Mouse (Mus musculus) CH12.LX (cell line): ENCODE measurements at regions not wholly inside any gene's neighbourhood (a gene's known extent, or its start where the extent isn't known, plus 50 kb on each side); places are given as distances from the start of the nearest gene placed in this dataset.
A peak's percentile ranks its signal among the peaks of the same experiment; 100 is the strongest.

ENCODE experiments used
- DNase-seq: peaks from one replicate; pipeline ENCODE4 v3.0.0-alpha.2; 2013; ENCODE audit errors: extremely low read depth
- H3K27ac ChIP-seq: 2 replicates; pipeline ENCODE4 v1.5.1; 2012; ENCODE audit warnings: low read depth, mild to moderate bottlenecking, control low read depth, moderate library complexity; ENCODE audit not compliant: insufficient read depth
- H3K27me3 ChIP-seq: replicated peaks from 2 replicates; pipeline ENCODE3; 2012; ENCODE audit warnings: inconsistent platforms
- H3K36me3 ChIP-seq, 2 experiments: replicated peaks in 1 of 2; 2 replicates each; pipeline versions ENCODE3 to v1.6.1; 2012; ENCODE audit warnings: inconsistent platforms in 1 of 2, low read length in 1 of 2, mild to moderate bottlenecking in 1 of 2, mixed read lengths in 1 of 2, moderate library complexity in 1 of 2; ENCODE audit not compliant: control insufficient read depth in 1 of 2, insufficient read depth in 1 of 2
- H3K4me1 ChIP-seq, 2 experiments: 2 replicates each; pipeline ENCODE4 v1.6.1; 2012; ENCODE audit warnings: inconsistent platforms in 1 of 2, moderate library complexity in 1 of 2; ENCODE audit not compliant: insufficient read depth in 2 of 2, control insufficient read depth in 1 of 2
- H3K4me2 ChIP-seq: 2 replicates; pipeline ENCODE4 v1.6.1; 2012; ENCODE audit warnings: low read depth, mild to moderate bottlenecking, control low read depth; ENCODE audit not compliant: poor library complexity, insufficient read depth, severe bottlenecking
- H3K4me3 ChIP-seq, 3 experiments: fragments of 150-350 bp in 1 of 3; sonication (generic) in 1 of 3; replicated peaks in 1 of 3; 2 replicates each; pipeline versions ENCODE3 to v1.5.1; 2011 to 2012; ENCODE audit warnings: low read depth in 2 of 3, low read length in 2 of 3, mild to moderate bottlenecking in 2 of 3, moderate library complexity in 2 of 3, control low read depth in 1 of 3, improper control_type of control experiment in 1 of 3, inconsistent platforms in 1 of 3, mixed read lengths in 1 of 3; ENCODE audit not compliant: poor library complexity in 1 of 3
- H3K79me2 ChIP-seq: replicated peaks from 2 replicates; pipeline ENCODE4 v1.6.1; 2012; ENCODE audit warnings: mild to moderate bottlenecking, moderate library complexity; ENCODE audit not compliant: control insufficient read depth, poor library complexity, insufficient read depth, severe bottlenecking; ENCODE audit errors: extremely low read depth
- H3K9ac ChIP-seq: 2 replicates; pipeline ENCODE4 v1.6.1; 2012; ENCODE audit warnings: low read depth, mild to moderate bottlenecking, control low read depth, moderate library complexity; ENCODE audit not compliant: insufficient read depth
- H3K9me3 ChIP-seq: replicated peaks from 2 replicates; pipeline ENCODE3; 2012; ENCODE audit warnings: low read length, inconsistent platforms, mixed read lengths
- CHD1 ChIP-seq: IDR thresholded peaks from 2 replicates; pipeline ENCODE4 v1.6.1; 2012; ENCODE audit warnings: low read depth, low read length, improper control_type of control experiment, inconsistent platforms
- CHD2 ChIP-seq: IDR thresholded peaks from 2 replicates; pipeline ENCODE4 v1.6.1; 2011; ENCODE audit warnings: low read length, improper control_type of control experiment
- EP300 ChIP-seq: IDR thresholded peaks from 2 replicates; pipeline ENCODE4 v1.6.1; 2011; ENCODE audit warnings: low read length, improper control_type of control experiment
- NELFE ChIP-seq: IDR thresholded peaks from 2 replicates; pipeline ENCODE4 v1.6.1; 2011; ENCODE audit warnings: low read depth, low read length, improper control_type of control experiment
- RAD21 ChIP-seq: IDR thresholded peaks from 2 replicates; pipeline ENCODE4 v1.6.1; 2011; ENCODE audit warnings: low read depth, mild to moderate bottlenecking, low read length, improper control_type of control experiment, moderate library complexity
- SIN3A ChIP-seq: IDR thresholded peaks from 2 replicates; pipeline ENCODE4 v1.6.1; 2012; ENCODE audit warnings: low read length, improper control_type of control experiment, inconsistent platforms
- TBP ChIP-seq: conservative IDR thresholded peaks from 2 replicates; pipeline ENCODE4 v1.6.1; 2011; ENCODE audit warnings: low read depth, low read length, improper control_type of control experiment
- ZC3H11A ChIP-seq: IDR thresholded peaks from 2 replicates; pipeline ENCODE4 v1.6.1; 2012; ENCODE audit warnings: low read depth, mild to moderate bottlenecking, inconsistent platforms, low read length, improper control_type of control experiment
- ZKSCAN1 ChIP-seq: IDR thresholded peaks from 2 replicates; pipeline ENCODE4 v1.6.1; 2012; ENCODE audit warnings: low read depth, inconsistent platforms, low read length, improper control_type of control experiment, borderline replicate concordance
- ZNF384 ChIP-seq: IDR thresholded peaks from 2 replicates; pipeline ENCODE4 v1.6.1; 2012; ENCODE audit warnings: low read depth, low read length, improper control_type of control experiment, inconsistent platforms
- dilution Hi-C: fragments of 300-500 bp; cut with MboI; formaldehyde crosslinking; loops from 2 replicates; pipeline ENCODE4 v1.14.3; 2020; ENCODE audit warnings: low sequenced_read_pairs; ENCODE audit not compliant: extremely low pct_unique_long_range_greater_than_20kb, extremely low pct_ligation_motif_present
- in situ Hi-C: fragments of 300-500 bp; cut with MboI; formaldehyde crosslinking; loops from 3 replicates; pipeline ENCODE4 v1.14.3; 2019; ENCODE audit warnings: low sequenced_read_pairs, low pct_ligation_motif_present, low pct_unique_long_range_greater_than_20kb, mixed read lengths

- no peak overlapping the region for H3K27ac ChIP-seq
- dilution Hi-C loops = no loop called here
- in situ Hi-C loops = no loop called here
- H3K36me3 ChIP-seq = peaks cover 2 to 41% of the 10 kb centered on the region in 2 experiments
- no peaks in the 10 kb centered on the region for H3K27me3 ChIP-seq
- no peak for TF ChIP-seq TBP
- TF ChIP-seq, all 38 proteins: peak for 0
- no peaks in the 10 kb centered on the region for H3K9me3 ChIP-seq
- H3K4me1 ChIP-seq = peaks cover 23 to 40% of the 10 kb centered on the region in 2 experiments
- no peak overlapping the region for H3K4me3 ChIP-seq
- H3K4me2 ChIP-seq = no peak overlapping the region
- no peak overlapping the region for H3K9ac ChIP-seq
- no peaks in the 10 kb centered on the region for H3K79me2 ChIP-seq
- DNase-seq = no peak
Measured at GRCm38 (mm10) chr14:102825525-102825924, 156.9 kb downstream of the Kctd12 start.

- H3K4me2 ChIP-seq = no peak overlapping the region
- no peak overlapping the region for H3K9ac ChIP-seq
- H3K9me3 ChIP-seq = no peaks in the 10 kb centered on the region
- H3K36me3 ChIP-seq = peaks cover 2 to 36% of the 10 kb centered on the region in 2 experiments
- H3K27me3 ChIP-seq = no peaks in the 10 kb centered on the region
- H3K27ac ChIP-seq = no peak overlapping the region
- in situ Hi-C loops (no loop called here), dilution Hi-C loops (loop anchor here (25.0 kb wide), 1 partner anchor 167 kb away; the partner anchor contains the start of gene Kctd12)
- H3K79me2 ChIP-seq = no peaks in the 10 kb centered on the region
- DNase-seq = no peak
- H3K4me3 ChIP-seq = no peak overlapping the region
- TF ChIP-seq ZNF384 = no peak
- no peak for TF ChIP-seq CHD2
- no peak for TF ChIP-seq CHD1
- H3K4me1 ChIP-seq = peaks cover 0 to 4% of the 10 kb centered on the region in 2 experiments; a peak in 1 of 4 replicates
Measured at GRCm38 (mm10) chr14:102820663-102821062, 161.8 kb downstream of the Kctd12 start.

GRCm38 (mm10) chr14:102811678-102812081 lies 170.8 kb downstream of the Kctd12 start:
- no peaks in the 10 kb centered on the region for H3K79me2 ChIP-seq
- H3K4me3 ChIP-seq = no peak overlapping the region
- no peak for DNase-seq
- in situ Hi-C loops = no loop called here
- H3K9ac ChIP-seq = peak overlapping the region; percentile 0; the same call in 1 of the 2 replicates
- no peaks in the 10 kb centered on the region for H3K9me3 ChIP-seq
- dilution Hi-C loops = loop anchor here (25.0 kb wide), 1 partner anchor 176 kb away; the partner anchor contains the start of gene Kctd12
- no peak overlapping the region; the same call in none of the 2 replicates for H3K4me2 ChIP-seq
- H3K27ac ChIP-seq = no peak overlapping the region; the same call in 1 of the 2 replicates
- H3K4me1 ChIP-seq = peaks cover 16 to 45% of the 10 kb centered on the region in 2 experiments
- no peaks in the 10 kb centered on the region for H3K36me3 ChIP-seq
- TF ChIP-seq RAD21 (no peak), NELFE (no peak), ZKSCAN1 (no peak), ZC3H11A (no peak), EP300 (0 out of 2 replicates have a peak, but pooled peaks have one; percentile 2), SIN3A (0 out of 2 replicates have a peak, but pooled peaks have one; percentile 41), CHD1 (0 out of 2 replicates have a peak, but pooled peaks have one; percentile 64)
- no peaks in the 10 kb centered on the region for H3K27me3 ChIP-seq
